Mouse (Mus musculus) left cerebral cortex, postnatal 25 days (tissue): ENCODE results near the gene Snx5. TPM values are rescaled to one million over a fixed set of nuclear protein-coding genes. Genes with fewer than 3 reads are reported as not detected.

Experiments used
- DNase-seq, 2 experiments: peaks; one replicate each; pipeline ENCODE4 v3.0.0; 2022; ENCODE audit warnings: low spot score in 2 of 2, mixed read lengths in 1 of 2
- intact Hi-C: fragments of 180-260 bp; cut with DNase I; formaldehyde crosslinking; loops from one replicate; pipeline ENCODE4 v1.15.1; 2025
- total RNA-seq, 2 experiments: library from RNA; stranded (reverse); gene quantifications; 2 replicates each; pipeline ENCODE4 v1.2.3; 2021

The Snx5 gene
- total RNA-seq, 2 experiments from 2014 or later = 77.5 to 81.3 TPM

- DNase-seq = no peak
- intact Hi-C loops = no loop called here
These were observed 2.0 kb downstream of the Snx5 start for GRCm38 (mm10) chr2:144268446-144269305.

GRCm38 (mm10) chr2:144267731-144268015 is 3.0 kb downstream of the Snx5 start:
- peak in 1 of 2 experiments; percentile 73 for DNase-seq
- intact Hi-C loops = no loop called here

- no peak for DNase-seq
- intact Hi-C loops = no loop called here
These were observed 3.5 kb downstream of the Snx5 start for GRCm38 (mm10) chr2:144267004-144267730.

- DNase-seq = peak in 1 of 2 experiments; percentile 41
- intact Hi-C loops = no loop called here
These were observed 4.6 kb downstream of the Snx5 start for GRCm38 (mm10) chr2:144265916-144266683.

GRCm38 (mm10) chr2:144265120-144265488 is 5.6 kb downstream of the Snx5 start:
- DNase-seq = no peak
- intact Hi-C loops = no loop called here

GRCm38 (mm10) chr2:144264398-144265119 is 6.1 kb downstream of the Snx5 start:
- intact Hi-C loops = no loop called here

GRCm38 (mm10) chr2:144262837-144263236 is 7.9 kb downstream of the Snx5 start:
- no peak for DNase-seq
- intact Hi-C loops = no loop called here

More at GRCm38 (mm10) chr2:144264398-144265119, 6.1 kb downstream of the Snx5 start:
- DNase-seq = no peak

- DNase-seq = no peak
- intact Hi-C loops = no loop called here
These were observed 20.6 kb downstream of the Snx5 start for GRCm38 (mm10) chr2:144250111-144250510.

- DNase-seq = no peak
- intact Hi-C loops = no loop called here
These were observed 21.9 kb downstream of the Snx5 start for GRCm38 (mm10) chr2:144248613-144249376.

GRCm38 (mm10) chr2:144247337-144247978 is 23.2 kb downstream of the Snx5 start:
- peak; percentile 20 to 42 for DNase-seq
- intact Hi-C loops = no loop called here

- no peak for DNase-seq
- intact Hi-C loops = no loop called here
These were observed 24.4 kb downstream of the Snx5 start for GRCm38 (mm10) chr2:144246270-144246669.

GRCm38 (mm10) chr2:144245464-144245863 is 25.2 kb downstream of the Snx5 start:
- peak; percentile 14 to 39 for DNase-seq
- intact Hi-C loops = no loop called here

- no peak for DNase-seq
- intact Hi-C loops = no loop called here
These were observed 30.4 kb downstream of the Snx5 start for GRCm38 (mm10) chr2:144240095-144240899.

- no peak for DNase-seq
- intact Hi-C loops = no loop called here
These were observed 31.4 kb downstream of the Snx5 start for GRCm38 (mm10) chr2:144239318-144239717.

- intact Hi-C loops = no loop called here
- no peak for DNase-seq
These were observed 32.4 kb downstream of the Snx5 start for GRCm38 (mm10) chr2:144238341-144238740.

GRCm38 (mm10) chr2:144236791-144237584 is 33.7 kb downstream of the Snx5 start:
- DNase-seq = no peak

GRCm38 (mm10) chr2:144235776-144236175 is 34.9 kb downstream of the Snx5 start:
- intact Hi-C loops = no loop called here
- DNase-seq = no peak

More at GRCm38 (mm10) chr2:144236791-144237584, 33.7 kb downstream of the Snx5 start:
- intact Hi-C loops = no loop called here
